Mouse (Mus musculus): ENCODE measurements around the gene Plekhh3.

Plekhh3 gene

DNA sequence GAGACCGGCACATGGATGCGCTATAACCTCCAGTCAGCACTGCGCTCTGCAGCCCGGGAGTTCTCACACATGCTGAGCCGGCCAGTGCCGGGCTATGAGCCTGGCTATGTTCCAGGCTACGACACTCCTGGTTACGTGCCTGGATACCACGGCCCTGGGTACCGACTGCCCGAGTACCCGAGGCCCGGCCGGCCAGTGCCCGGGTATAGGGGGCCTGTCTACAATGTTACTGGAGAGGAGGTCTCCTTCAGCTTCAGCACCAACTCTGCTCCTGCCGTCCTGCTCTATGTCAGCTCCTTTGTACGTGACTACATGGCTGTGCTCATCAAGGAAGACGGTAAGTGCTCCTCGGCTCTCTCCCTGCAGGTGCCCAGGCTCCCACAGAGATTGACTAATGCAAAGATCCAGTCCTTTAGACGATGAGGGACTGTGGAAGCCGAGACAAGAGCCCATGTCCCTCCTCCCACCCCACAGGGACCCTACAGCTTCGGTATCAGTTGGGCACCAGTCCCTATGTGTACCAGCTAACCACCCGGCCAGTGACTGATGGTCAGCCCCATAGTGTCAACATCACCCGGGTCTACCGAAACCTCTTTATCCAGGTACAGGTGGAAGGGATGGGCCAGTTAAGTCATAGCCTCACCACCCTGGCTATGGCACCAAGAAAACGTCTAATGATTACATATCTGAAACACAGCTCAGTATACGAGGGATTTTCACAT lies 15.5 kb upstream of the Plekhh3 start:
- in situ Hi-C loops (cut with MboI, MseI), result no loop called here

GRCm38 (mm10) chr11:101185441-101185840 lies 14.3 kb upstream of the Plekhh3 start:
- in situ Hi-C loops (cut with MboI, MseI), result no loop called here

- in situ Hi-C loops (cut with MboI, MseI), result no loop called here
Measured at GRCm38 (mm10) chr11:101184984-101185383, 13.8 kb upstream of the Plekhh3 start.

GRCm38 (mm10) chr11:101182771-101183517 lies 11.8 kb upstream of the Plekhh3 start:
- in situ Hi-C loops (cut with MboI, MseI), result no loop called here

DNA sequence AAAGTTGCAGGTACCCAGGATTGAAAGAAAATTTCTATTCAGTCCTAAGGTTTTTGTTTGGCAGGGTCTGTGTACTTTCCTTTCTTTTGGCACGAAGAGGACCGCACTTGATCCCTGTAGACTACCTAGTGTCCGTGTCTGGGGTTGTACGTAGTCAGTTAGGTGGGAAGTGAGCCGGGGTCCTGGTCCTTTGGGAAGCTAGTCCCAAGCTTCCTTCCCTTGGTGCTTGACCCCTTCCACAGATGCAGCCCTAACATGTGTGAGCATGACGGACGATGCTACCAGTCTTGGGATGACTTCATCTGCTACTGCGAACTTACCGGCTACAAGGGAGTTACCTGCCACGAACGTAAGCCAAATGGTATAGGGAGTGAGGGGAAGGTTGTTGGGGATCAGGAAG lies 10.8 kb upstream of the Plekhh3 start:
- in situ Hi-C loops (cut with MboI, MseI), result no loop called here

- in situ Hi-C loops (cut with MboI, MseI), result no loop called here
Measured at GRCm38 (mm10) chr11:101180846-101181740, 9.9 kb upstream of the Plekhh3 start.

GRCm38 (mm10) chr11:101180261-101180660 lies 9.1 kb upstream of the Plekhh3 start:
- in situ Hi-C loops (cut with MboI, MseI), result no loop called here

GRCm38 (mm10) chr11:101179306-101179705 lies 8.2 kb upstream of the Plekhh3 start:
- in situ Hi-C loops (cut with MboI, MseI), result no loop called here

DNA sequence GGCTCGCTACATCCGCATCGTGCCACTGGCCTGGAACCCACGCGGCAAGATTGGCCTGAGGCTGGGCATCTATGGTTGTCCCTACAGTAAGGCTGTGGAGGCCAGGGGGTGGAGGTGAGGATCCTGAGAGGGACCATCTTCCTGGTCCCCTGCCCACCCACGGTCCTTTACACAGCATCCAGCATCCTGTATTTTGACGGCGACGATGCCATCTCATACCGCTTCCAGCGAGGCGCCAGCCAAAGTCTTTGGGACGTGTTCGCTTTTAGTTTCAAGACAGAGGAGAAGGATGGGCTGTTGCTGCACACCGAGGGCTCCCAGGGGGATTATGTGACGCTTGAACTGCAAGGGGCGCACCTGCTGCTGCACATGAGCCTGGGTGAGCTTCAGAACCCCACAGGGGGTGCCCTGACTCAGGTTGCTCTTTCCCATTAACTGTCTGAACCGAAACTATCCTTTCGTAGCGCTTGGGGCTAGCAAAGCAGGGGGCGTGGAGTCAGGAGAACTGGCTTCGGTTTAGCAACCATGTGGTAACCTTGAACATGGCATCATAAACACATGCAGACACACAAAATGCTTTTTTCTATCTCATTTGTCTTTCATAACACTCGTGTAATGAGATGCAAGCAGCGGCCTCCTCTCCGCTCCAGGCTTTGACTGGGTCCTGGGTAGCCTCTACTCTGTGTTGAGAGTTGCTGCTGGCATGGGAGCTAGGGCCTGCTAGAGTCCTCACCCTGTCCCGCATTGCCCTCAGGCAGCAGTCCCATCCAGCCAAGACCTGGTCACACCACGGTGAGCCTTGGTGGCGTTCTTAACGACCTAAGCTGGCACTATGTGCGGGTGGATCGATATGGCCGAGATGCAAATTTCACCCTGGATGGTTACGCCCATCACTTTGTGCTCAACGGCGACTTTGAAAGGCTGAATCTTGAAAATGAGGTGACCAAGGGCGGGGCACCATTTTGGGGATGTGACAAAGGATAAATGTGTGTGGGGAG lies 7.2 kb upstream of the Plekhh3 start:
- in situ Hi-C loops (cut with MboI, MseI), result no loop called here

- in situ Hi-C loops (cut with MboI, MseI), result no loop called here
Measured at GRCm38 (mm10) chr11:101176933-101177773, 6.0 kb upstream of the Plekhh3 start.

DNA sequence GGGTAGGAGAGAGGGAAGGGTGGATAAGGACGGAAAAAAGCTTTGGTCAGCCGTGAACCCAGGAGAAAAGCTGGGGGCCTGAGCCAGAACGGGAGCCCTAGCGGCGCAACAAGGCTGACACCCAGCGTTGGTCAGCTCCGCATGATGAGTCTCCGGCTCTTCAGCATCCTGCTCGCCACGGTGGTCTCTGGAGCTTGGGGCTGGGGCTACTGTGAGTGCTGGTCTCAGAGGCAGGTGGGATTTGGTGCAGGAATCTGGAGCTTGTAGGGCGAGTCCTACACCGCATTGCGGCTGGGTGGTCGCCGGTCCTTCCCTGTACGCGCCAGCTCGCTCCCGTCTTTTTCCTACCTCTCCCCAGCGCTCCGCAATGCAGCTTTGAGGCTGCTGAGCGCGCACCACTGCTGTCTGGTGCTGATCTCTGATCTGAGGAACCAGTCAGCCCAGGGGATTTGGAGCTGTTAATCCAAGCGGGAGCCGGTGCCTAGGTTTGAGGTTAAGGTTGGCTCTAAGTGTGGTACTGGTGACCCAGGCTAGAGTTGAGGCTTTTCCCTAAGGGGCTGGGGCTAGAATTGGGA lies 5.1 kb upstream of the Plekhh3 start:
- in situ Hi-C loops (cut with MboI, MseI), result no loop called here

GRCm38 (mm10) chr11:101175636-101176116 lies 4.5 kb upstream of the Plekhh3 start:
- in situ Hi-C loops (cut with MboI, MseI), result no loop called here

DNA sequence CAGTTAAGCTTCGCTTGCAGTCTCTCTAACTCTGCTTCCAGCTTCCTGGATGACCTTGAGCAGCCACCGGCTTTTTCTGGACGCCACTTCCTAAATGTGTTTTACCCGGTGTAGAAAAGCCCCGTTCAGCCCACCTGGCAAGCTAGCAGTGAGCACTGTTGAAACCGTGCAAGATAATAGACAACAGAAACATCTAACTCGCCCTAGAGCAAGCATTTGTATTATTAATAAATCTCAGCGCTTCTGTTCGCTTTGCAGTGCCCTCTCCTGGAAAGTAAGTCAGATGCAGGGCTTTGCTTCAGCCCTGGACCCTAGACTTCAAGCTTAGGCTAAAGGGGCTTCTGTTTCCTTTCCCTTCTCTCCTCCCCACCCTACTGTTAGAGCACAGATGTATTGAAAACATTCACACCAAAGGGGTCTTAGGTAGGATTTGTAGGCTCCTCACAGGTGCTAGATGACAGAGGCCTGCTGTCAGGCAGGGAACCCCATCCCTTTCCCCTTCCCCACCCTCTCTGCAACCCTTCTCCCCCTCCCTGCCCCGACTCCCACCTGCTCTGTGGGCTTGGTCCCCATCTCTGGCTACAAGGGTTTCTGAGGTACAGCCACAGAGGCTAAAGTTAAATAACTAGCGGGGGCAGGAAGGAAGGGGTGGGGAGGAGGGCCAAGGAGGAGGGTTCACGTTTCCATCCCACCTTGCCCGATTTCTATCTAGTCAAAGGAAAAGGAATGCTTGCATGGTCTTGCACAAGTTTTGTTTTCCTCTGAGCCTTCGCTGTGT lies 3.9 kb upstream of the Plekhh3 start, which contains the start of gene Ccr10:
Gene Ccr10, minus strand, starts transcription at position 593 of the 778 bp plus-strand sequence.
- in situ Hi-C loops (cut with MboI, MseI), result loop anchor here (5.0 kb wide), 1 partner anchor 93 kb away; the partner anchor contains the start of gene Coasy

GRCm38 (mm10) chr11:101174389-101174745 lies 3.2 kb upstream of the Plekhh3 start:
- in situ Hi-C loops (cut with MboI, MseI), result loop anchor here (5.0 kb wide), 1 partner anchor 92 kb away; the partner anchor contains the start of gene Coasy

DNA sequence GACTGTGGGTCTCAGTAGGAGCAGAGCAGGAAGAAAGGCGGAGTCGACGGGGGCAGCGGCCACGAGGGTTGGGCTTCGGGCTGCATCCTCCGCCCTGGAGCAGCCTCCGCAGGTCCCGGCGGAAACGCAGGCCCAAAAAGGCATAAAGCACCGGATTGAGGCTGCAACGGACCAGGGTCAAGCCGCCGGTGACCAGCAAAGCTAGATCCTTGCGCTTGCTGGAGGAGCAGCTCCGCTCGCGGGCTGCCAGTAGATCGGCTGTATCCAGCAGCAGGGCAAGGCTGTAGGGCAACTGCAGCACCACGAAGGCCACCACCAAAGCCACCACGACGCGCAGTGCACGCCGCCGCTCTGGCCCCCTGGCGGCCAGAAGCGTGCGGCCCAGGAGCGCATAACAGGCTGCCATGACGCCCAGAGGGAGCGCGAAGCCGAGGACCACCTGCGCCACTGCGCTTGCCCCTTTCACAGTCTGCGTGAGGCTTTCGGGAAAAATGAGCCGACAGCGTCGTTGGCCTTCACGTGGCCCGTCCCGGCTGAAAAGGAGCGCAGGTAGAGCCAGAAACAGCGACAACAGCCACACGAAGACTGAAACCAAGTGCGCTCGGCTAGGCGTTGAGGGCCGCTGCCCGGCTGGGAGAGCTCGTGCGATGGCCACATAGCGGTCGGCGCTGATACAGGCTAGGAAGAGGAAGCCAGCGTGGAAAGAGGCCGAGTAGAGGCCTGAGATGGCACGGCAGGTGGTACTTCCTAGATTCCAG lies 2.7 kb upstream of the Plekhh3 start:
- in situ Hi-C loops (cut with MboI, MseI), result loop anchor here (5.0 kb wide), 1 partner anchor 92 kb away; the partner anchor contains the start of gene Coasy

DNA sequence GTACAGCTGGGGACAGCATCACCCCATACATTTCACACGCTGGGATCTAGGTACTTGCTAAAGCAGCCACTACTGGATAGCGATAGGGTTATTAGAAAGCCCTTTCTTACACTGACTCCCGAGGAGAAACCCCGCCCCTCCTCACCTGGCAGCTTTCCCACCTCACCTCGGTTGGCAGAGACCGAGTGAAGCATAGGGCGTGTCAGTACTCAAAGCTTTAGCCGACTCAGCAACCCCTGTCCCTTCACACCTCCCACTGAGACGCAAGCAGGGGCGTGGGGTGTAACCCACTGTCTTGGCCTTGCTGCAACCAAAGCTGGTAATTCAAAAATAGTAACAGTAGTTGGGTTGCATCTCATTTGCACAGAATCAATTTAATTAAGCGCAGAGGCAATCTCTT lies 2.0 kb upstream of the Plekhh3 start:
- in situ Hi-C loops (cut with MboI, MseI), result loop anchor here (5.0 kb wide), 1 partner anchor 91 kb away; the partner anchor contains the start of gene Coasy

- in situ Hi-C loops (cut with MboI, MseI), result loop anchor here (5.0 kb wide), 1 partner anchor 90 kb away; the partner anchor contains the start of gene Coasy
Measured at GRCm38 (mm10) chr11:101172434-101172815, 1.3 kb upstream of the Plekhh3 start.
